Mouse (Mus musculus): Measurements from ENCODE around the gene Rab26.

GRCm38 (mm10) chr17:24573811-24574210, 39.8 kb upstream of the Rab26 start:
- no peak for TF ChIP-seq POLR2A (IDR thresholded peaks at IDR 0.05; ENCODE audit: low read depth, low read length)
- TF ChIP-seq CTCF (IDR thresholded peaks at IDR 0.05; ENCODE audit: extremely low read depth, insufficient read length, insufficient replicate concordance, low read depth, low read length), result no peak
